Mouse (Mus musculus) heart, adult 2 months (tissue): ENCODE measurements at regions not wholly inside any gene's neighbourhood (a gene's known extent, or its start where the extent isn't known, plus 50 kb on each side); places are given as distances from the start of the nearest gene placed in this dataset.

ENCODE experiments used
- CTCF ChIP-seq: fragments of 200-600 bp; IDR thresholded peaks from 2 replicates; pipeline ENCODE4 v1.8.1; 2022; ENCODE audit warnings: antibody characterized with exemption, mild to moderate bottlenecking, moderate library complexity
- POLR2A ChIP-seq: fragments of 200-500 bp; IDR thresholded peaks from 2 replicates; pipeline ENCODE4 v1.6.1; 2011; ENCODE audit warnings: mild to moderate bottlenecking, low read depth, low read length, control low read depth; ENCODE audit not compliant: insufficient read depth

- TF ChIP-seq POLR2A (no peak), CTCF (no peak)
Measured at GRCm38 (mm10) chr8:127742236-127742635, 616.2 kb upstream of the Nrp1 start.
